Mouse (Mus musculus): Measurements from ENCODE around the gene Coro7. TPM values are rescaled to one million over a fixed set of nuclear protein-coding genes. Genes with fewer than 3 reads are reported as not detected.

Gene Coro7
- total RNA-seq, 2 experiments from 2014 or later = 9.6 to 14.6 TPM

- ATAC-seq (replicated peaks; ENCODE audit: low FRiP score, poor library complexity, severe bottlenecking) = no peak
Measured at GRCm38 (mm10) chr16:4600701-4601310, 78.8 kb downstream of the Coro7 start.

GRCm38 (mm10) chr16:4599616-4600015 lies 80.0 kb downstream of the Coro7 start:
- no peak for ATAC-seq (replicated peaks; ENCODE audit: low FRiP score, poor library complexity, severe bottlenecking)

- no peak for ATAC-seq (replicated peaks; ENCODE audit: low FRiP score, poor library complexity, severe bottlenecking)
Measured at GRCm38 (mm10) chr16:4598891-4599543, 80.6 kb downstream of the Coro7 start.

GRCm38 (mm10) chr16:4598041-4598440 lies 81.5 kb downstream of the Coro7 start:
- no peak for ATAC-seq (replicated peaks; ENCODE audit: low FRiP score, poor library complexity, severe bottlenecking)

GRCm38 (mm10) chr16:4597296-4597695 lies 82.3 kb downstream of the Coro7 start:
- no peak for ATAC-seq (replicated peaks; ENCODE audit: low FRiP score, poor library complexity, severe bottlenecking)

- no peak for ATAC-seq (replicated peaks; ENCODE audit: low FRiP score, poor library complexity, severe bottlenecking)
Measured at GRCm38 (mm10) chr16:4596836-4597235, 82.7 kb downstream of the Coro7 start.

GRCm38 (mm10) chr16:4596141-4596728 lies 83.3 kb downstream of the Coro7 start:
- ATAC-seq (replicated peaks; ENCODE audit: low FRiP score, poor library complexity, severe bottlenecking) = no peak

GRCm38 (mm10) chr16:4595527-4595963 lies 84.0 kb downstream of the Coro7 start:
- no peak for ATAC-seq (replicated peaks; ENCODE audit: low FRiP score, poor library complexity, severe bottlenecking)

- no peak for ATAC-seq (replicated peaks; ENCODE audit: low FRiP score, poor library complexity, severe bottlenecking)
Measured at GRCm38 (mm10) chr16:4594814-4595526, 84.6 kb downstream of the Coro7 start.

GRCm38 (mm10) chr16:4593971-4594813 lies 85.4 kb downstream of the Coro7 start, which contains the start of gene Glis2:
Gene Glis2 (plus strand): TSS chr16:4594713.
- no peak for ATAC-seq (replicated peaks; ENCODE audit: low FRiP score, poor library complexity, severe bottlenecking)

- no peak for ATAC-seq (replicated peaks; ENCODE audit: low FRiP score, poor library complexity, severe bottlenecking)
Measured at GRCm38 (mm10) chr16:4592909-4593875, 86.4 kb downstream of the Coro7 start.

- ATAC-seq (replicated peaks; ENCODE audit: low FRiP score, poor library complexity, severe bottlenecking) = no peak
Measured at GRCm38 (mm10) chr16:4590236-4590635, 89.3 kb downstream of the Coro7 start.

- no peak for ATAC-seq (replicated peaks; ENCODE audit: low FRiP score, poor library complexity, severe bottlenecking)
Measured at GRCm38 (mm10) chr16:4587516-4588210, 91.9 kb downstream of the Coro7 start.

- peak; percentile 99 for ATAC-seq (replicated peaks; ENCODE audit: low FRiP score, poor library complexity, severe bottlenecking)
Measured at GRCm38 (mm10) chr16:4586531-4587123, 93.0 kb downstream of the Coro7 start.

- peak; percentile 20 for ATAC-seq (replicated peaks; ENCODE audit: low FRiP score, poor library complexity, severe bottlenecking)
Measured at GRCm38 (mm10) chr16:4585642-4586530, 93.7 kb downstream of the Coro7 start.

- no peak for ATAC-seq (replicated peaks; ENCODE audit: low FRiP score, poor library complexity, severe bottlenecking)
Measured at GRCm38 (mm10) chr16:4584438-4584837, 95.1 kb downstream of the Coro7 start.

GRCm38 (mm10) chr16:4583807-4584206 lies 95.8 kb downstream of the Coro7 start:
- no peak for ATAC-seq (replicated peaks; ENCODE audit: low FRiP score, poor library complexity, severe bottlenecking)

All from erythroblast, adult 5-6 weeks (primary cell).